Mouse (Mus musculus) bone marrow, adult 2 months (tissue): ENCODE measurements around the gene Synpo2l.

Experiments
- CTCF ChIP-seq: fragments of 200-500 bp; IDR thresholded peaks from 2 replicates; pipeline ENCODE4 v1.5.1; 2011; ENCODE audit warnings: low read length, control low read depth; ENCODE audit not compliant: control insufficient read depth, insufficient read depth
- POLR2A ChIP-seq: fragments of 200-500 bp; IDR thresholded peaks from 2 replicates; pipeline ENCODE4 v1.6.1; 2011; ENCODE audit warnings: low read depth, mild to moderate bottlenecking, control low read depth, low read length, borderline replicate concordance; ENCODE audit not compliant: control insufficient read depth

DNA sequence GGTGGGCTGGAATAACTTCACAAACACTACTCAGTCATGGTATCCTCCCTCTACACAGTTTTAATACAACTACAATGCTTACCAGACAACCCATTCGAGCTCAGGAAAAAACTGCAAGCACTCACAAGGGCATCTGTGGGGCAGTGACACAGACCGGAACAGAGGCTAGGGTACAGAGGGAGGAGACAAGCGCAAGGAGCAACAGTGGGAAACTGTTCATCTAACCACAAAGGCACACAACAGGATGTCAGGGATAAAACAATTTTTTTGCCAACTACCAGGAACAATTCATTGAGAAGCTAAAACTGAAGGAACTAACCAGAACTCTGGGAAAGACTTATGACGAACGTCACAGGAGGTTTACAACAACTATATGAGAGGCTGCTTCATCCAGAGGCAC lies 49.9 kb downstream of the Synpo2l start:
- TF ChIP-seq POLR2A (no peak), CTCF (no peak)
